Mouse (Mus musculus) liver, adult 2 months (tissue): Measurements from ENCODE around the gene Arntl. TPM values are rescaled to one million over a fixed set of nuclear protein-coding genes. Genes with fewer than 3 reads are reported as not detected.

Experiments
- DNase-seq: peaks from one replicate; pipeline ENCODE4 v3.0.0-alpha.2; 2011; ENCODE audit warnings: low read depth, low spot score; ENCODE audit errors: extremely low read depth
- H3K27ac ChIP-seq: fragments of 200-500 bp; replicated peaks from 2 replicates; pipeline ENCODE4 v1.5.1; 2012; ENCODE audit warnings: low read depth, mild to moderate bottlenecking, control low read depth, inconsistent platforms, low read length; ENCODE audit not compliant: insufficient read depth
- H3K27me3 ChIP-seq: fragments of 200-500 bp; 2 replicates; pipeline ENCODE4 v1.6.1; 2012; ENCODE audit warnings: mild to moderate bottlenecking, moderate library complexity, low read length, inconsistent platforms; ENCODE audit not compliant: control insufficient read depth, insufficient read depth
- H3K36me3 ChIP-seq: fragments of 200-500 bp; 2 replicates; pipeline ENCODE4 v1.6.1; 2012; ENCODE audit warnings: low read length, inconsistent platforms; ENCODE audit not compliant: control insufficient read depth, insufficient read depth
- H3K4me1 ChIP-seq: fragments of 200-500 bp; 2 replicates; pipeline ENCODE4 v1.6.1; 2011; ENCODE audit warnings: low read length; ENCODE audit not compliant: control insufficient read depth, insufficient read depth
- H3K4me3 ChIP-seq: fragments of 200-500 bp; 2 replicates; pipeline ENCODE4 v1.5.1; 2011; ENCODE audit warnings: low read depth, mild to moderate bottlenecking, control low read depth, low read length, moderate library complexity; ENCODE audit not compliant: insufficient read depth
- H3K79me2 ChIP-seq: fragments of 200-500 bp; 2 replicates; pipeline ENCODE4 v1.6.1; 2012; ENCODE audit warnings: inconsistent platforms, mild to moderate bottlenecking, low read length, moderate library complexity; ENCODE audit not compliant: control insufficient read depth, insufficient read depth
- H3K9ac ChIP-seq: fragments of 200-500 bp; 2 replicates; pipeline ENCODE4 v1.6.1; 2012; ENCODE audit warnings: low read depth, mild to moderate bottlenecking, control low read depth, inconsistent platforms, low read length
- CTCF ChIP-seq: fragments of 200-500 bp; IDR thresholded peaks from 2 replicates; pipeline ENCODE4 v1.5.1; 2011; ENCODE audit warnings: low read depth, low read length, control low read depth
- POLR2A ChIP-seq: fragments of 200-500 bp; IDR thresholded peaks from 2 replicates; pipeline ENCODE4 v1.6.1; 2011; ENCODE audit warnings: low read length, control low read depth; ENCODE audit not compliant: insufficient read depth; ENCODE audit errors: extremely low read depth
- WGBS: fragments of 180-500 bp; shearing (Covaris S2); methylation state at CpG from one replicate; pipeline ENCODE4 v1.1.7; 2018; 5-methylcytosine and 5-hydroxymethylcytosine counted together
- polyA plus RNA-seq: library from polyadenylated mRNA; depleted of rRNA; stranded (reverse); fragments of >200 nt; gene quantifications from 2 replicates; pipeline ENCODE4 v1.2.3, GENCODE M21; 2012
- total RNA-seq: library from RNA; depleted of rRNA; stranded (reverse); fragments of >200 nt; gene quantifications from 2 replicates; pipeline ENCODE4 v1.2.3, GENCODE M21; 2014

The Arntl gene
- total and polyA plus RNA-seq, 2 experiments, result 1.3 to 8.0 TPM

GRCm38 (mm10) chr7:113214245-113215169, 7.2 kb downstream of the Arntl start:
- WGBS, result 39% methylated on average over 6 of the region's 6 CpGs
- peaks cover 17% of the 10 kb centered on the region for H3K4me1 ChIP-seq
- H3K4me3 ChIP-seq, result no peak overlapping the region
- no peak overlapping the region for H3K9ac ChIP-seq
- 0 out of 2 replicates have a peak overlapping the region, but pooled peaks have one; percentile 32 for H3K27ac ChIP-seq
- no peaks in the 10 kb centered on the region for H3K27me3 ChIP-seq
- no peaks in the 10 kb centered on the region for H3K36me3 ChIP-seq
- peaks cover 64% of the 10 kb centered on the region for H3K79me2 ChIP-seq
- DNase-seq, result peak; percentile 51
- TF ChIP-seq CTCF, result no peak
- TF ChIP-seq POLR2A, result no peak

GRCm38 (mm10) chr7:113216152-113216551, 8.9 kb downstream of the Arntl start:
- Histone ChIP-seq H3K36me3 (no peaks in the 10 kb centered on the region), H3K79me2 (peaks cover 63% of the 10 kb centered on the region), H3K27me3 (no peaks in the 10 kb centered on the region), H3K4me1 (peaks cover 12% of the 10 kb centered on the region), H3K9ac (no peak overlapping the region), H3K27ac (no peak overlapping the region), H3K4me3 (no peak overlapping the region)
- TF ChIP-seq POLR2A, result no peak
- no peak for TF ChIP-seq CTCF
- 63% methylated on average over 8 of the region's 8 CpGs for WGBS
- no peak for DNase-seq

GRCm38 (mm10) chr7:113219416-113219815, 12.2 kb downstream of the Arntl start:
- peaks cover 63% of the 10 kb centered on the region for H3K79me2 ChIP-seq
- 32% methylated on average over 13 of the region's 13 CpGs for WGBS
- H3K4me1 ChIP-seq, result peaks cover 19% of the 10 kb centered on the region
- no peak overlapping the region for H3K4me3 ChIP-seq
- no peak for TF ChIP-seq CTCF
- TF ChIP-seq POLR2A, result no peak
- no peaks in the 10 kb centered on the region for H3K27me3 ChIP-seq
- no peaks in the 10 kb centered on the region for H3K36me3 ChIP-seq
- peak; percentile 66 for DNase-seq
- H3K27ac ChIP-seq, result no peak overlapping the region
- H3K9ac ChIP-seq, result no peak overlapping the region

- Histone ChIP-seq H3K27me3 (no peaks in the 10 kb centered on the region), H3K27ac (no peak overlapping the region), H3K4me1 (peaks cover 15% of the 10 kb centered on the region), H3K4me3 (no peak overlapping the region), H3K79me2 (peaks cover 64% of the 10 kb centered on the region), H3K9ac (no peak overlapping the region), H3K36me3 (no peaks in the 10 kb centered on the region)
- TF ChIP-seq CTCF, result no peak
- TF ChIP-seq POLR2A, result no peak
- 65% methylated on average over 3 of the region's 3 CpGs for WGBS
- DNase-seq, result no peak
Measured at GRCm38 (mm10) chr7:113219864-113220263, 12.6 kb downstream of the Arntl start.

GRCm38 (mm10) chr7:113220691-113221238, 13.5 kb downstream of the Arntl start:
- Histone ChIP-seq H3K36me3 (no peaks in the 10 kb centered on the region), H3K9ac (no peak overlapping the region), H3K27ac (no peak overlapping the region), H3K4me3 (no peak overlapping the region), H3K27me3 (no peaks in the 10 kb centered on the region), H3K4me1 (peaks cover 14% of the 10 kb centered on the region), H3K79me2 (peaks cover 69% of the 10 kb centered on the region)
- no peak for TF ChIP-seq CTCF
- TF ChIP-seq POLR2A, result no peak
- no peak for DNase-seq
- WGBS, result 79% methylated on average over 6 of the region's 6 CpGs

- 93% methylated on average over 5 of the region's 5 CpGs for WGBS
- H3K27me3 ChIP-seq, result no peaks in the 10 kb centered on the region
- H3K9ac ChIP-seq, result no peak overlapping the region
- peaks cover 14% of the 10 kb centered on the region; the same call in 1 of the 2 replicates for H3K4me1 ChIP-seq
- no peaks in the 10 kb centered on the region for H3K36me3 ChIP-seq
- H3K79me2 ChIP-seq, result peaks cover 66% of the 10 kb centered on the region
- H3K27ac ChIP-seq, result no peak overlapping the region
- TF ChIP-seq POLR2A (no peak), CTCF (no peak)
- DNase-seq, result no peak
- H3K4me3 ChIP-seq, result no peak overlapping the region
Measured at GRCm38 (mm10) chr7:113222821-113223220, 15.6 kb downstream of the Arntl start.
